Mouse (Mus musculus) forebrain, embryonic 16.5 days (tissue): Measurements from ENCODE around the gene Otoa. TPM values are rescaled to one million over a fixed set of nuclear protein-coding genes. Genes with fewer than 3 reads are reported as not detected.

ENCODE experiments used
- ATAC-seq: fragments of 200-750 bp; cut with Nextera tagmentation; 2 replicates; pipeline ENCODE4 v1.8.0; 2017; ENCODE audit warnings: mild to moderate bottlenecking, moderate library complexity
- H3K27ac ChIP-seq: fragments of 300-500 bp; sonication (generic); 2 replicates; pipeline ENCODE4 v1.5.1; 2014; ENCODE audit warnings: low read length, control low read depth
- H3K27me3 ChIP-seq: fragments of 300-500 bp; sonication (generic); replicated peaks from 2 replicates; pipeline ENCODE4 v1.6.1; 2014; ENCODE audit warnings: low read length; ENCODE audit not compliant: control insufficient read depth, insufficient read depth
- H3K36me3 ChIP-seq: fragments of 300-500 bp; sonication (generic); 2 replicates; pipeline ENCODE4 v1.6.1; 2014; ENCODE audit not compliant: control insufficient read depth, insufficient read depth
- H3K4me1 ChIP-seq: fragments of 300-500 bp; sonication (generic); replicated peaks from 2 replicates; pipeline ENCODE4 v1.6.1; 2014; ENCODE audit warnings: low read length; ENCODE audit not compliant: control insufficient read depth, insufficient read depth
- H3K4me2 ChIP-seq: fragments of 300-500 bp; sonication (generic); 2 replicates; pipeline ENCODE4 v1.6.1; 2014; ENCODE audit warnings: mild to moderate bottlenecking, low read length, control low read depth
- H3K4me3 ChIP-seq: fragments of 300-500 bp; sonication (generic); replicated peaks from 2 replicates; pipeline ENCODE4 v1.5.1; 2014; ENCODE audit warnings: mild to moderate bottlenecking, low read length, control low read depth
- H3K9ac ChIP-seq: fragments of 300-500 bp; sonication (generic); replicated peaks from 2 replicates; pipeline ENCODE4 v1.6.1; 2014; ENCODE audit warnings: low read depth, low read length, control low read depth
- H3K9me3 ChIP-seq: fragments of 300-500 bp; sonication (generic); 2 replicates; pipeline ENCODE4 v1.6.1; 2016; ENCODE audit warnings: low read length; ENCODE audit not compliant: control insufficient read depth
- WGBS: fragments of 180-500 bp; shearing (Covaris S2); extraction: QIAGEN DNeasy Blood & Tissue Kit; methylation state at CpG from one replicate; pipeline ENCODE4 v1.1.7; 2014; 5-methylcytosine and 5-hydroxymethylcytosine counted together
- polyA plus RNA-seq: library from polyadenylated mRNA; unstranded; fragments of >200 nt; fragmentation: Nextera tagmentation; extraction: Ambion mirVana; gene quantifications from 2 replicates; pipeline ENCODE4 v1.2.1, GENCODE M21; 2015

Gene Otoa
- polyA plus RNA-seq, 1 experiment from 2014 or later, result not detected

- Histone ChIP-seq H3K4me3 (no peak overlapping the region), H3K9ac (no peak overlapping the region), H3K36me3 (no peaks in the 10 kb centered on the region), H3K9me3 (no peaks in the 10 kb centered on the region), H3K27me3 (no peaks in the 10 kb centered on the region), H3K4me1 (0 out of 2 replicates have a peak, but pooled peaks cover 3% of the 10 kb centered on the region), H3K4me2 (no peak overlapping the region), H3K27ac (no peak overlapping the region)
- whole genome bisulfite sequencing, result 81% methylated on average over 5 of the region's 5 CpGs
- no peak for ATAC-seq
Observed at GRCm38 (mm10) chr7:121075416-121075815, 6.0 kb upstream of the Otoa start.

GRCm38 (mm10) chr7:121077311-121077710 is 4.1 kb upstream of the Otoa start:
- 90% methylated on average over 6 of the region's 6 CpGs for WGBS
- Histone ChIP-seq H3K27ac (no peak overlapping the region), H3K4me3 (no peak overlapping the region), H3K9me3 (no peaks in the 10 kb centered on the region), H3K9ac (no peak overlapping the region), H3K4me1 (0 out of 2 replicates have a peak, but pooled peaks cover 3% of the 10 kb centered on the region), H3K4me2 (no peak overlapping the region), H3K36me3 (no peaks in the 10 kb centered on the region), H3K27me3 (no peaks in the 10 kb centered on the region)
- ATAC-seq, result no peak

- no peaks in the 10 kb centered on the region for H3K36me3 ChIP-seq
- H3K9ac ChIP-seq, result no peak overlapping the region
- no peaks in the 10 kb centered on the region for H3K27me3 ChIP-seq
- H3K4me1 ChIP-seq, result peaks cover 4% of the 10 kb centered on the region; the same call in 1 of the 2 replicates
- 4% methylated on average over 5 of the region's 5 CpGs for WGBS
- H3K9me3 ChIP-seq, result no peaks in the 10 kb centered on the region
- H3K27ac ChIP-seq, result no peak overlapping the region
- peak; percentile 84 for ATAC-seq
- H3K4me3 ChIP-seq, result no peak overlapping the region
- H3K4me2 ChIP-seq, result no peak overlapping the region
Observed at GRCm38 (mm10) chr7:121077829-121078228, 3.6 kb upstream of the Otoa start.

- no peak overlapping the region for H3K4me2 ChIP-seq
- H3K27me3 ChIP-seq, result no peaks in the 10 kb centered on the region
- WGBS, result 81% methylated on average over 2 of the region's 2 CpGs
- no peak overlapping the region for H3K27ac ChIP-seq
- no peak overlapping the region for H3K9ac ChIP-seq
- no peak overlapping the region for H3K4me3 ChIP-seq
- no peak for ATAC-seq
- no peaks in the 10 kb centered on the region for H3K9me3 ChIP-seq
- H3K36me3 ChIP-seq, result no peaks in the 10 kb centered on the region
- peaks cover 17% of the 10 kb centered on the region; the same call in 1 of the 2 replicates for H3K4me1 ChIP-seq
Observed at GRCm38 (mm10) chr7:121081816-121082215, 366 bp downstream of the Otoa start.

- Histone ChIP-seq H3K9ac (no peak overlapping the region), H3K27me3 (no peaks in the 10 kb centered on the region), H3K9me3 (no peaks in the 10 kb centered on the region), H3K4me1 (peaks cover 15% of the 10 kb centered on the region; the same call in 1 of the 2 replicates), H3K27ac (no peak overlapping the region), H3K4me3 (no peak overlapping the region), H3K4me2 (no peak overlapping the region), H3K36me3 (no peaks in the 10 kb centered on the region)
- WGBS, result 62% methylated on average over 9 of the region's 9 CpGs
- ATAC-seq, result peak; percentile 73
Observed at GRCm38 (mm10) chr7:121082949-121083513, 1.6 kb downstream of the Otoa start.

- Histone ChIP-seq H3K27me3 (no peaks in the 10 kb centered on the region), H3K4me1 (peaks cover 14% of the 10 kb centered on the region; the same call in 1 of the 2 replicates), H3K36me3 (no peaks in the 10 kb centered on the region), H3K27ac (no peak overlapping the region), H3K4me2 (no peak overlapping the region), H3K9me3 (no peaks in the 10 kb centered on the region), H3K9ac (no peak overlapping the region), H3K4me3 (no peak overlapping the region)
- peak; percentile 43; the same call in 1 of the 2 replicates for ATAC-seq
- 28% methylated on average over 8 of the region's 8 CpGs for WGBS
Observed at GRCm38 (mm10) chr7:121084840-121085453, 3.5 kb downstream of the Otoa start.

- no peaks in the 10 kb centered on the region for H3K36me3 ChIP-seq
- ATAC-seq, result 0 out of 2 replicates have a peak, but pooled peaks have one; percentile 17
- H3K4me1 ChIP-seq, result peaks cover 14% of the 10 kb centered on the region; the same call in 1 of the 2 replicates
- H3K9me3 ChIP-seq, result no peaks in the 10 kb centered on the region
- no peaks in the 10 kb centered on the region for H3K27me3 ChIP-seq
- no peak overlapping the region for H3K4me2 ChIP-seq
- no peak overlapping the region for H3K27ac ChIP-seq
- 10% methylated on average over 4 of the region's 4 CpGs for WGBS
- H3K9ac ChIP-seq, result no peak overlapping the region
- H3K4me3 ChIP-seq, result no peak overlapping the region
Observed at GRCm38 (mm10) chr7:121085500-121085899, 4.0 kb downstream of the Otoa start.

- H3K27ac ChIP-seq, result no peak overlapping the region
- WGBS, result 76% methylated on average over 5 of the region's 5 CpGs
- H3K27me3 ChIP-seq, result no peaks in the 10 kb centered on the region
- H3K4me3 ChIP-seq, result no peak overlapping the region
- H3K4me1 ChIP-seq, result peaks cover 8% of the 10 kb centered on the region; the same call in 1 of the 2 replicates
- H3K4me2 ChIP-seq, result no peak overlapping the region
- no peaks in the 10 kb centered on the region for H3K36me3 ChIP-seq
- no peak for ATAC-seq
- no peaks in the 10 kb centered on the region for H3K9me3 ChIP-seq
- no peak overlapping the region for H3K9ac ChIP-seq
Observed at GRCm38 (mm10) chr7:121088745-121089144, 7.3 kb downstream of the Otoa start.

- no peaks in the 10 kb centered on the region for H3K9me3 ChIP-seq
- no peaks in the 10 kb centered on the region for H3K4me1 ChIP-seq
- WGBS, result 92% methylated on average over 7 of the region's 7 CpGs
- H3K4me3 ChIP-seq, result no peak overlapping the region
- H3K4me2 ChIP-seq, result no peak overlapping the region
- no peaks in the 10 kb centered on the region for H3K36me3 ChIP-seq
- no peak overlapping the region for H3K9ac ChIP-seq
- no peak for ATAC-seq
- H3K27me3 ChIP-seq, result no peaks in the 10 kb centered on the region
- no peak overlapping the region for H3K27ac ChIP-seq
Observed at GRCm38 (mm10) chr7:121090748-121091147, 9.3 kb downstream of the Otoa start.
